Mouse (Mus musculus): ENCODE data around the gene Mga.
A peak's percentile ranks its signal among the peaks of the same experiment; 100 is the strongest.

The Mga gene

GRCm38 (mm10) chr2:119897090-119897732, at the start of gene Mga:
Mga (plus strand) TSS chr2:119897228.
- peak; percentile 96 to 97 for DNase-seq (ENCODE audit: low spot score in 2 of 2)

GRCm38 (mm10) chr2:119853811-119854210, 43.2 kb upstream of the Mga start:
- DNase-seq (ENCODE audit: low spot score in 2 of 2) = no peak

DNA sequence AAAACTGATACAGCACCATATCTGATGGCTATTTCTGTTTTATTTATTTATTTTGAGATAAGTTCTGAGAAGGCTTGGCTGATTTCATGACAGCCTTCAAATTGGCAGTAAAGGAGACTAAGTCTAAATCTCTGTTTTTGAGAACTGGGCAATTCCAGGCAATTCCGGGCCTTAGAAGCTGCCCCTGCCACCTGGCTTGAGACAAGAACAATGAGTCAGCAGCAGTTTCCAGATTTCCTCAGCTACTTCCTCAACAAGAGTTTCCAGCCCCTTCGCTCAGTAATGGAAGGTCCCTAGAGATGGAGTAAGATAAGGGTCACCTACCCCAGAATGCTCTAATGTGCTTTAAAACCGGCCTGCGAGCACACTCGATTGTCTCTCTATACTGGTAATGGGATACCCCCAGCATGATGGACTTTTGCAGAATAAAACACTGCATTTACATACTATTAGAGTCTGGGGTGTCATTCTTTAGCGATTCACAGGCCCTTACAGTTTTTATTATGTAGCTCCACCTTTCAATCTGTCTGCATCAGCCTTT, 41.6 kb upstream of the Mga start:
- no peak for DNase-seq (ENCODE audit: low spot score in 2 of 2)

DNA sequence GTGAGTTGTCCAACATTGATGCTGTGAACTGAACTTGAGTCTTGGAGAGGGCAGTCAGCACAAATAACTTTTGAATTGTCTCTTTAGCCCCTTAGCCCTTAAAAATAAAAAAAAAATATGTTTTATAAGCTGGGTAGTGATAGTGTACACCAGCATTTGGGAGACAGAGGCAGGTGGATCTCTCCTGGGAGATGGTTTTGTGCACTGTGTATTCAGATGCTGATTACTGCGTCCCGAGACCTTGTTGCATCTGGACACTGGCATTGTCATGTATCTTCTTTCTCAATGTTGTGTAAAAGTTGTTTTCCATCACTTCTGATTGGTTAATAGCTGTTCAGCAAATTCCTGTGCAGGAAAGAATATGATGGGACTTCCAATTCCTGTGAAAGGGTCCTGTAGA, 39.7 kb upstream of the Mga start:
- no peak for DNase-seq (ENCODE audit: low spot score in 2 of 2)

DNA sequence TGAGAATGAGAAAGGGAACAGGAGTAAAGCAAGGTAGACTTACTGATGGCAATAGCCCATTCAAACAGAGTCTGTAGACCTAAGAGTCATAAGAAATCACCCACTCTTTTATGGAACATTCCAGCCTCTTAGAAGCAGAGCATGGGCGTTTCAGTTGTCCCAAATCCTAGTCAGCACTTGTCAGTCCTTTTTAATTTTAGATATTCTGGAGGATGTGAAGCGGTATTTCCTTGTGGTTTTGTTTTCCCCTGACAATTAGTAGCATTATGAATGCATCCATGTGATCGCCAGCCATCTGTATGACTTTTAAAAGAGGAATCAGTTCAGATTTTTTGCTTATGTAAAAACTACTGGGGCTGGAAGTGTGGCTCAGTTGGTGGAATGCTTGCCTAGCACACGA, 32.5 kb upstream of the Mga start:
- DNase-seq (ENCODE audit: low spot score in 2 of 2) = no peak

GRCm38 (mm10) chr2:119872371-119873104, 24.5 kb upstream of the Mga start:
- DNase-seq (ENCODE audit: low spot score in 2 of 2) = peak; percentile 59 to 67

DNA sequence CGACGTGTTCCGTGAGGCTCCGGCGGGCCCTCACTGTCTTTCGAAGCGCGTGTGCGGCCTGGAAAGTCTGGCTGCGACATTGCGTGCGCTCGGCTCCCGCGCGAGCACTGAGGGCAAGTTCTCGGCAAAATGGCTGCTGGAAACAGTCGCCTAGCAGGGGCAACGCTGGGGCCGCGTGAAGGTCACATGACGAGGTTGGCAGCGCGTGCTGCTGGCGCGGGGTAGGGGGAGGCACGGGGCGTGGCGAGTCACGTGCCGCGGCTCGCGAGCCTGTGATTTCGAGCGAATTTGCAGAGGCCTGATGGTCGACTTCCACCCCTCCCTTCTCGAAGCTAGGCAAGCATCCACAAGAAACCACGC, 23.9 kb upstream of the Mga start:
- peak; percentile 84 to 86 for DNase-seq (ENCODE audit: low spot score in 2 of 2)

- no peak for DNase-seq (ENCODE audit: low spot score in 2 of 2)
Measured at GRCm38 (mm10) chr2:119875981-119876380, 21.0 kb upstream of the Mga start.

DNA sequence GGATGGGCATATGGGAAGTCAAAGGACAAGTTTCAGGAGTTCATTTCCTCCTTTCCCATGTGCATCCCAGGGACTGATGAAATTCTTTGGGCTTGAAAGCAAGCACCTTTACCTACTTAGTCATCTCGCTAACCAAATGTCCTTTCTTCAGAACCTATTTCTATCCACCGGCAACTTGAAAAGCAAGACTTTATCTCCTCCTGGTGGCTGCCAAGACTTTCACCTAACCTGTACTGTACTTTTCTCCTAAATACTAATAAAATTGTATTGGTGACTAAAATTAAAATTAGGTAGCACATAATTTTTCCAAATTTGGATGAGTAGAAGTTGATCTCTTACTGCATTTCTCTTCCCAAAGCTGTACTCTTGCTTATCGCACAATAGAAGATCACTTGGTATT, 9.8 kb upstream of the Mga start:
- no peak for DNase-seq (ENCODE audit: low spot score in 2 of 2)

DNA sequence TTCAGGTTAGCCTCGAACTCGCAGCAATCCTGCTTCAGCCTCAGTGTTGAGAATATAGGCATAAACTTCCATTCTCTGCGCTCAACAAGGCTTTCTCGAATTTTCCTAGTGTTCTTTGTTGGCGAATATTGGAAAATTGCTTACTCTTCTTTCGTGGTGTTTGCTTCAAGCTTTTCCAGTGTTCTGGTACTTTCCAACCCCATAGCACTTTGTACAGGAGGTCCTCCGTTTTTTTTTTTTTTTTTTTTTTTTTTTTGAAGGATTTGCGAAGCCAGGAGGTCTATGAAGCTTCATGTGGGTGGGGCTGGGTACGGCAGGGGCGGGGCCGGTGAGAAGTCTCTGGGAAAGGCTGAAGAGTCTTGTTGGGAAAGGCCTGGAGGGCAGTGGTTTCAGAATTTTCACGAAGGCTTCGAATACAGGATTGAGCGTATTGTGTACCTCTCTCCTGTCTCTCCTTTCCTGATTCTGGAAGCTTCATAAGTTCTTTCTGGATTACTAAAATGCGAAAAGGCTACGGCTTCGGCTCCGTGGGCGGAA, 407 bp upstream of the Mga start:
- no peak for DNase-seq (ENCODE audit: low spot score in 2 of 2)

DNA sequence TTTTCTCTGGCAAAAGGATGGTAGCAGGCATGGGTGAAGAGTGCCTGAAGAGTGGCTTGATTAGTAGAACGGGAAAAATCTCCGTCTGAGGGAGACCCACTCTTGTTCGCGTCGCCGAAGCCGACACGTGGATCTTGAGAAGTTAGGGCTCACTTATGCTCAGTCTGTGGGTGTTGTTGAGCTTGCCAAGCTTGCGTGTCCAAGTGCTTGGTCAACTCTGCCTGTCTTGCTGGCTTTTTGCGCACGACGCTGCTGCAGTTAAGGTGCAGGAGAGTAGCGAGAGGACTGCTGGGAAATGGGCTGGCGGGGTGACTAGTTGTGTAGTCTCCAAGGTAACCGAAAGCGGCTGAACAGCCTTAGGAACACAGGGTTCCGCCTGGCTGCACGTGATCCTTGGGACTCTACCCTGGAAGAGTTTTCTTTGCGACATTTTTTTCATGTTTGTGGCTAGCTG, 1.1 kb downstream of the Mga start:
- peak; percentile 63 to 68 for DNase-seq (ENCODE audit: low spot score in 2 of 2)

DNA sequence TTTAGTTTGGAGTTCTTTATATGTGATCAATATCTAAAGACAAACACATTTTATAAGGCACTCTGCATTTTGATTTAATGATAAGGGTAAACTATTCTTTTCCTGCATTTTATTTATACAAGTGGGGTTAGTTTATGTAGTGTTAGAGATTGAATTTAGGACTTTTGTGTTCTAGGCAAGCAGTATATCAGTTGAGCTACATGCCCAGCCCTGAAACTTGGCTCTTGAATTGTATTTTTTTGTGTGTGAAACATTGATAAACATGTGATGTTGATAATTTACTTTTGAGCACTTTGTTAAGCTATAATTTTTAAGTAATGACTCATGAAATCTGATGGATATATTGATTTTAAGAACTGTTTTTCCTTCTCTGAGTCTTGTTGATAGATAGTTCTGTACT, 19.0 kb downstream of the Mga start:
- DNase-seq (ENCODE audit: low spot score in 2 of 2) = no peak

GRCm38 (mm10) chr2:119917631-119918369, 20.8 kb downstream of the Mga start:
- no peak for DNase-seq (ENCODE audit: low spot score in 2 of 2)

DNA sequence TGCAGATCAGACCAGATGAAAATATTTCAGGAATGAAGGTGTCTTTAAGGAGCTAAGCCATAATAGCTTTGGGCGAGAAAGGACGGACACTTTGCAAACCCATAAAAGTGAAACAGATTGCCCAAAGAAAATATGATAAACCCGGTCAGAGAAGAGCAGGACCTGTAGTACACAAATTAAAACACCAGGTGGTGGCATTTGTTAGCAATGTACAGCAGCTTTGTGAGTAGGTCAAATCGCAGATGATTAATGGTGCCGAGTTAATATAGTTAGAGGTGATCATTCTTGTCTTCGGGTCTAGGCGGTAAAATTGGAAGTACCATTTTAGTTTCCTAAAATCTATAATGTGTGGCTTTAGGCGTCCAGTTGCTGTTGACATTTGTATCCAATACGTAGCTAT, 73.5 kb downstream of the Mga start:
- peak; percentile 43 to 52 for DNase-seq (ENCODE audit: low spot score in 2 of 2)

DNA sequence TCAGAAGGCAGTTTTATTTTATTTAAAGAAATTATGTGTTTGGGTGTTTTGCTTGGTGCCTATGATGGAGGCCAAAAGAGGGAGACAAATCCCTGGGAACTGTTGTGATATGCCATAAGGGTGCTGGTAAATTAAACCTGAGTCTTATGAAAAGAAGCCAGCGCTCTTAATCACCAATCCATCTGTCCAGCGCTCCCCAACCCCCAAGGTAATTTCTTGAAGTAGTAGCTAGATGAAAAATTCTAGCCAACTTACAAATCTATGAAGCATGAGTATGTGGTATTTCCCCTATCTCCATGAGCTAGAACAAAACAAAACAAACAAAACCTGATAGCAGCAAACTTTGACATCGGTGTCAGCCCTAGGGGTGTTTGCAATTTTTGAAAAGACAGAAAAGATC, 74.3 kb downstream of the Mga start:
- DNase-seq (ENCODE audit: low spot score in 2 of 2) = no peak

- DNase-seq (ENCODE audit: low spot score in 2 of 2) = peak; percentile 95 to 97
Measured at GRCm38 (mm10) chr2:119971837-119972536, 75.0 kb downstream of the Mga start.

DNA sequence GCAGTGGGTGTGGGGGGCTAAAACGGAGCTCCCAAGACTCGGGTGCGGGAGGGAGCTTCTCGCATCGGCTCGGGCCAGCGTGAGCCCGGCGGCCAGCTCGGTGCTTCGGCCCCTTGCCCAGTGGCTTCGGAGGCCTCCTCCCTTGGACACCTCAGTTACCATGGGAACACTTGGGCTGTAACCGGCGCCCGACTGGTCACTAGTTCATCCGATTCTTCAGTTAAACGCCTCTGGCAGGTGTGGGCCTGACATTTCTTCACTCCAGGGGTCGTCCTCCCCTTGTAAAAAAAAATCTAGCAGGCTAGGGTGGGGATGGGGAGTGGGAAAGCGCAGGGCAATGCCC, 75.5 kb downstream of the Mga start, which contains the start of gene Mapkbp1:
Gene Mapkbp1, plus strand, starts transcription at position 163 of the 343 bp plus-strand sequence.
- DNase-seq (ENCODE audit: low spot score in 2 of 2) = no peak

GRCm38 (mm10) chr2:119980343-119980986, 83.4 kb downstream of the Mga start:
- DNase-seq (ENCODE audit: low spot score in 2 of 2) = no peak

DNA sequence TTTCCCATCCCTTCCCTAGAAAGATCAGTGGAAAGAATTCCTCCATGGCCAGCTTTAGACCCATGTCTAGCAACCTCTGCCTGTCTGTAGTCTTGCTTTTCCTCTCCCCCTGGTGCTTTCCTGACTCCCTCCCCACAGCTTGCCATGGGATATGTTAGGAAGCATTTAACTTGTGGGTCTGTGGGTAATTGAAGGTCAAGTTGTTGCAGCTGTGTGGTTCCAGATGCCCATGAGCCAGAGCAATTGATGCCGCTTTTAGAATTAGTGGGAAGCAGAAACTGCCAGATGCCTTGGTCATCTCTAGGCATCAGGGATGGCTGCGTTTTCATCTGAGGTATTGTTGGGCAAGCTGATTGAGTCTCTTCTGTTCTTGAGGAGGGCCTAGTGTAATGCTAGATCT, 84.6 kb downstream of the Mga start:
- DNase-seq (ENCODE audit: low spot score in 2 of 2) = no peak

- DNase-seq (ENCODE audit: low spot score in 2 of 2) = no peak
Measured at GRCm38 (mm10) chr2:119985871-119986270, 88.8 kb downstream of the Mga start.

DNA sequence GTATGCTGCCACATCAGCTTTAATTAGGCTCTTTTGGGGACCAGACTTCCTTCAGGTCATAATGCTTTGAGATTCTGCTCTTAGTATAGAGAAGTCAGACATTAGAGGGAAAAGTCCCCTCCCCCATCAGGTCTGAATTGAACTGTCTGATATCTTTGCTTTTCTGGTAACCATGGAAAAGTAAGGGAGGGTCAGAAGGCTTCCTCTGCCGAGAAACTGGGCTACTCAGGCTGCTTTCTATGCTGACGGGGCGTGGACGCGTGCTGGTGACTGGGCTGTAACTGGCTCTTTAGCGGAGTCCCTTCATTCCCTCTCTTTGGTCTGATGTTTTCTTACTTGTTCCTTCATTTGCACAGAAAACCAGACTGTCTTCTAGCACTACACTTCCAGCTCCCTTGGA, 89.3 kb downstream of the Mga start:
- DNase-seq (ENCODE audit: low spot score in 2 of 2) = no peak

All from heart, adult 9 months (tissue).